Mouse (Mus musculus) midbrain, embryonic 10.5 days (tissue): Measurements from ENCODE around the gene Rrnad1. TPM values are rescaled to one million over a fixed set of nuclear protein-coding genes. Genes with fewer than 3 reads are reported as not detected.
A peak's percentile ranks its signal among the peaks of the same experiment; 100 is the strongest.

Experiments
- DNase-seq: peaks from one replicate; pipeline ENCODE4 v3.0.0-alpha.2; 2017; ENCODE audit warnings: low spot score
- H3K27ac ChIP-seq: fragments of 300-500 bp; sonication (generic); replicated peaks from 2 replicates; pipeline ENCODE4 v1.5.1; 2016; ENCODE audit warnings: mild to moderate bottlenecking
- H3K27me3 ChIP-seq: fragments of 300-500 bp; sonication (generic); 2 replicates; pipeline ENCODE4 v1.6.1; 2016; ENCODE audit warnings: low read depth, mild to moderate bottlenecking; ENCODE audit not compliant: poor library complexity, severe bottlenecking
- H3K36me3 ChIP-seq: fragments of 300-500 bp; sonication (generic); 2 replicates; pipeline ENCODE4 v1.6.1; 2016; ENCODE audit warnings: mild to moderate bottlenecking, moderate library complexity
- H3K4me1 ChIP-seq: fragments of 300-500 bp; sonication (generic); 2 replicates; pipeline ENCODE4 v1.6.1; 2016
- H3K4me3 ChIP-seq: fragments of 300-500 bp; sonication (generic); 2 replicates; pipeline ENCODE4 v1.5.1; 2016; ENCODE audit warnings: mild to moderate bottlenecking, moderate library complexity
- H3K9me3 ChIP-seq: fragments of 300-500 bp; sonication (generic); replicated peaks from 2 replicates; pipeline ENCODE4 v1.6.1; 2016; ENCODE audit warnings: mild to moderate bottlenecking
- WGBS: fragments of 180-500 bp; shearing (Covaris S2); methylation state at CpG from one replicate; pipeline ENCODE4 v1.1.7; 2016; 5-methylcytosine and 5-hydroxymethylcytosine counted together
- polyA plus RNA-seq: library from polyadenylated mRNA; unstranded; fragments of >200 nt; fragmentation: Nextera tagmentation; extraction: Ambion mirVana; gene quantifications from 2 replicates; pipeline ENCODE4 v1.2.1, GENCODE M21; 2016

Rrnad1 gene
- polyA plus RNA-seq: 18.6 and 21.6 TPM in 2 replicates

DNA sequence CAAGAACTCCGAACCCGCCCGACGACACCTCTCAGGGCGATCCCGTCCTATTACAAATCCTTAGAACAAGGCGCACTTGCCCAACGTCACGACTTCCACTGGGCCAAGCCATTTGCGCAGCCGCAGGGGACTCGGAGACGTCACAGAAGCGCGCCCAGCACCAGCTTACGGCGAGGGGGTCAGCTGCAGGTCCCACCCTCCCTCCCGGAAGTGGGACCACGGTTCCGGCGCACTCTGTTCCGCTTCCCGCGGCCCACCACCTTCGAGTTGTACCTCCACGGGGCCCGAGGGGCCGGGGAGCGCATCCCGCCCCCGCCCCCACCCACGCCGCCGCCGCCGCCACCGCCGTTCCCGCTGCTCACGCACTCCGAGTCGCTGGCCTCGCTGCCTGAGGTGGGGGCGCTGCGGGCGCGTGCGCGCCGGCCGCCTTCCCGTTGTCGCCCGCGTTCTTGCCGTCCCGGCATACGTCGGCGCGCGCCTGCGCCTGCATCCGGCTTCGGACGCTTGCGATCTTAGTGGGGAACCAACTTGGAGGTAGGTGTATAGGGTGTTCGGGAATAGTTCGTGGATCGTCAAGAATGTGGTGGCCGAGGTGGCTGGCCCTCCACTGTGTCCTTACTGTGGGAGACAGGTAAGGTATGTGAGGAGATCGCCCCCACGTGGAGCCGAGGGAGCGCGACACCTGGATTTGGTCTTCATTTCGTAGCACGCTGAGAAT lies at the start of gene Rrnad1, which contains the start of gene Isg20l2:
Gene Rrnad1, minus strand, starts transcription at position 640 of the 718 bp plus-strand sequence.
Gene Isg20l2, plus strand, starts transcription at position 237 of the 718 bp plus-strand sequence.
- Histone ChIP-seq H3K9me3 (no peaks in the 10 kb centered on the region), H3K36me3 (peaks cover 69% of the 10 kb centered on the region), H3K4me1 (peaks cover 46% of the 10 kb centered on the region), H3K27me3 (no peaks in the 10 kb centered on the region), H3K27ac (peak within 1 kb of the TSS; percentile 96), H3K4me3 (peak within 1 kb of the TSS; percentile 97)
- under 1% methylated on average over 69 of the region's 78 CpGs for WGBS
- DNase-seq: peak; percentile 98

DNA sequence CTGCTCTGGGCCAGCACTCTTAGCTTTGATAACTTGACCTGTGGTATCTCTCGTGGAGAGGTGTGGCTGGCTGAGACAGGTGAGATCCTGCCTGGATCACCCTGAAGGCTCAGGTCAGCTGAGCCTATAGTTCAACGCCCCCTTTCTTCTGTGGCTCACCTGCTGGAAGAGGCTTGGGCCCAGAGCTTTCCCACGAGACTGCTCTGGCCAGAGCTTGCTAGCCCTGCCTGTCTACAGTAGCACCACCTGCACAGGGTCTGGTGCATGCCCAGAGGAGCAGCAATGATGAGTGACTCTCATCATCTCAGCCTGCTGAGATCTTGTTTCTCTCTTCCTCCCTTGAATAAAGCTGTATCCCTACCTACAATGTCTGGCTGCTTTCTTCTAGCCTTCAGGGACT lies 49.6 kb upstream of the Rrnad1 start:
- Histone ChIP-seq H3K36me3 (peaks cover 68% of the 10 kb centered on the region), H3K27me3 (no peaks in the 10 kb centered on the region; the same call in 1 of the 2 replicates), H3K27ac (peak overlapping the region; percentile 95), H3K4me3 (peak overlapping the region; percentile 9; the same call in 1 of the 2 replicates), H3K4me1 (peaks cover 91% of the 10 kb centered on the region), H3K9me3 (no peaks in the 10 kb centered on the region)
- 64% methylated on average over 3 of the region's 3 CpGs for WGBS
- DNase-seq: no peak

DNA sequence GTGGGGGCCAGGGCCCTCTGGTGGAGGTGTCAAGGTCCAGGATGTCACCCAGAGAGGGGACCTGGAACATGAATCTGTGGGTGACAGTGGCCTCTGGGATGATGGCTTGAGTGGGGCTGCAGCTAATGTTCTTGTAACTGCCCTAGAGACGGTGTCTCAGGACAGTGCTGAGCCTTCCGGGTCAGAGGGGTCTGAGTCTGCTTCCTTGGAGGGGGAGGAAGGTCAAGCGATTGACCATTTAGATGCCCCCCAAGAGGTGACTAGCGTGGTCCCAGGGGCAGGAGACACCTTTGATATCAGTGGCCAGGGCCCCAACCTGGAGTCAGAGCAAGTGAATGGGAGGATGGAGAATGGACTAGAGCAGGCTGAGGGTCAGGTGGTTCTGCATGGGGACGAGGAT lies 49.0 kb upstream of the Rrnad1 start:
- peaks cover 74% of the 10 kb centered on the region for H3K36me3 ChIP-seq
- H3K9me3 ChIP-seq: no peaks in the 10 kb centered on the region
- H3K4me3 ChIP-seq: 0 out of 2 replicates have a peak overlapping the region, but pooled peaks have one; percentile 2
- H3K27me3 ChIP-seq: no peaks in the 10 kb centered on the region; the same call in 1 of the 2 replicates
- no peak for DNase-seq
- 79% methylated on average over 5 of the region's 5 CpGs for WGBS
- H3K4me1 ChIP-seq: peaks cover 91% of the 10 kb centered on the region
- peak overlapping the region; percentile 95; the same call in 1 of the 2 replicates for H3K27ac ChIP-seq

DNA sequence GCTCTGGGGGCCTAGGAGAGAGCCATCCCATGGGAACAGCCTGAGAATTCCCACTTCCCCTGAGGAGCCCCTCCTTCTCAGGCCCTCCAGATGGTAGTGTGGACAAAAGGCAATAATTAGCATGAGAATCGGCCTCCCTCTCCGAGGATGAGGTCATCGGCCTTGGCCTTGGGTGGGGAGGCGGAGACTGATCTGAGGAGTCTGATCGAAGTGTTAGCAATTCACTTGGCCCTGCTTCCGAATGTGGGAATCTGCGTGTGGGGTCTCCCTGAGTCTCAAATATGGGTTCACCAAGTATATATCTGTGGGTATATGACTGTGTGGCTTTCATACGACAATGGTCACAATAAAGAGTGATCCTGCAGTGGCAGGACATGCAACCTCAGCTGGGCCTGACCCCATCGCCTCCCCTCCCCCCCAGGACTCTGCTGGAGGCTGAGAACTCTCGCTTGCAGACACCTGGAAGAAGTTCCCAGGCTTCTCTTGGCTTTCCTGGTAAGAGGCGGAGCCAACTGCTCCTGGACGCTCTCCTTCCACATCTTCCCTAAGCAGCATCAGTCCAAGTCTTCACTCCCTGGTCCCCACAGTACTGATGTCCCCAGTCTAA lies 44.0 kb upstream of the Rrnad1 start:
- H3K27ac ChIP-seq: peak overlapping the region; percentile 98
- DNase-seq: peak; percentile 92
- peaks cover 87% of the 10 kb centered on the region for H3K4me1 ChIP-seq
- 6% methylated on average over 12 of the region's 12 CpGs for WGBS
- peaks cover 66% of the 10 kb centered on the region for H3K36me3 ChIP-seq
- peak overlapping the region; percentile 97 for H3K4me3 ChIP-seq
- H3K27me3 ChIP-seq: no peaks in the 10 kb centered on the region; the same call in 1 of the 2 replicates
- no peaks in the 10 kb centered on the region for H3K9me3 ChIP-seq

DNA sequence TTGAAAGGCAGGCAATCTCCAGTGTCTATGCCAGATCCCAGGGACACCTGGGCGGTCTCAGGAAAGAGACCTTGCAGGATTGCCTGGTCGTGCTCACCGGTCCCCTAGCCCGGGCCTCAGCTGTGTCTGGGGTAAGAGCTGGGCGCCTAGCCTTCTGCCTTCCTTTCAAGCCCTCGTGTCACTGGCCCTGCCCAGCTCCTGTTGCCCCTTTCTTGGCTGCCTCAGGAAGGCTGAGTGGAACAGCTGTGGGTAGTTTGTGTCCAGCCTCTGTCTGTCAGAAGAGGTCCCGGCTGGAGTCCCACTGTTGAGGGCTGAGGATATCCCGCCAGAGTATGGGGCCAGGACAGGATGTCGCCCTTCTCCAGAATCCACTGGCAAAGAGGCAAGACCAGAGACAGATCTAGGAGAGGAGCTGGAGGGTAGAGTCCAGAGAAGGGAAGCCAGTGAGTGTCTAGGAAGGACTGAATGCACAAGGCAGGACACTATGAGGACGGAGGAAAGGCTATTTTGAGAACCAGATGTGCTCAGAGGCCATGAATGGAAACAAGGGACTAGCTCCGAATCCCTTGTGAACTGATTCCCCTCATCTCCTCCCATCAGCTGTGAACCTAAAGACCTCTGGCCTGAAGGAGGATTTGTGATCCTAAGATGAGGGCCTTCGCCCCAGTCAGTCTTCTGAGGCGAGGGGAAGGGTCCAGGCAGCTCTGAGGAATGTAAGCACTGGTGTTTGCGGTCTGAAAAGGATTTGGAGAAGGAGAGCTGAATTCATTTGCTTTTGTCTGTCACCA lies 43.3 kb upstream of the Rrnad1 start:
- H3K27me3 ChIP-seq: no peaks in the 10 kb centered on the region; the same call in 1 of the 2 replicates
- peak overlapping the region; percentile 97 for H3K4me3 ChIP-seq
- peaks cover 59% of the 10 kb centered on the region for H3K36me3 ChIP-seq
- H3K9me3 ChIP-seq: no peaks in the 10 kb centered on the region
- peaks cover 83% of the 10 kb centered on the region for H3K4me1 ChIP-seq
- H3K27ac ChIP-seq: peak overlapping the region; percentile 98
- 16% methylated on average over 14 of the region's 14 CpGs for WGBS
- DNase-seq: no peak

DNA sequence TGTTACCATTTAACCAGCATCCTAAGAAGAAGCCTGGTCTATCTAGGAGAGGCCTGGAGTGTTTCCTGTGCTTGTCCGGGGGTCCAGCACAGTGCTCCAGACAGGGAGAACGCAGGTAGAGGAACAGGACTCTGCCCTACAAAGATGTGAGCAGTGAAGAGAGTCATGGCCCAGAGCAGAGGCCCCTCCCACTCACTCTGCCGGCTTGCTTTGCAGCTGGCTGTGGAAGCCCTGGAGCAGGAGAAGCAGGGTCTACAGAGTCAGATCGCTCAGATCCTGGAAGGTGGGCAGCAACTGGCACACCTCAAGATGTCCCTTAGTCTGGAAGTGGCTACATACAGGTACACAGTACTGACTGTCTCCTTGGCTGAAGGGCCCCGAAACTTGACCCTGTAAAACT lies 42.3 kb upstream of the Rrnad1 start:
- Histone ChIP-seq H3K27me3 (peaks cover 6% of the 10 kb centered on the region; the same call in 1 of the 2 replicates), H3K4me1 (peaks cover 73% of the 10 kb centered on the region), H3K4me3 (peak overlapping the region; percentile 97), H3K27ac (peak overlapping the region; percentile 98), H3K36me3 (peaks cover 49% of the 10 kb centered on the region), H3K9me3 (no peaks in the 10 kb centered on the region)
- WGBS: 21% methylated on average over 5 of the region's 5 CpGs
- DNase-seq: peak; percentile 45

DNA sequence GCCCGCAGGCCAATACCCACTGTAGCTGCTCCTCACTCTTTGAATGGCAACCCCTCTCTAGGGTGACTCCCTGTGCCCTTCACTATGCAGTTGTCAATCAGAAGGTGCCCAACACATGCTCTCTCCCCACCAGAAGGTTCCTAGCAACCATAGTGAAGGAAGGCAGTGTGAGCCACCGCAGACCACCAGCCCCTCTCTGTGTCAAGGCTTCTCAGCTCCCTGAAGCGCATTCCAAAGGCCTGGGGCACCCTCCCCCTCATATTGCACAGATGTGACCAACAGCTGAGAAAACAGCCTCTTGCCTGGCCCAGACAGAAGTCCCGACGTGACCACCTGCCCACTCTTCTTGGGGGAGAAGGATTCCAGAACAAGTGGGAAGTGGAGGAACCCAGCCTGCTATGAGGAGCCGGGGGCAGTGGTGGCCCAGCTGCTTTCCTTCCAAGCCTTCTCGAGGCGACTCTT lies 41.7 kb upstream of the Rrnad1 start:
- H3K4me3 ChIP-seq: peak overlapping the region; percentile 97
- WGBS: 7% methylated on average over 8 of the region's 8 CpGs
- peak overlapping the region; percentile 98 for H3K27ac ChIP-seq
- peak; percentile 62 for DNase-seq
- H3K36me3 ChIP-seq: peaks cover 43% of the 10 kb centered on the region
- peaks cover 8% of the 10 kb centered on the region; the same call in 1 of the 2 replicates for H3K27me3 ChIP-seq
- H3K4me1 ChIP-seq: peaks cover 67% of the 10 kb centered on the region
- H3K9me3 ChIP-seq: no peaks in the 10 kb centered on the region

DNA sequence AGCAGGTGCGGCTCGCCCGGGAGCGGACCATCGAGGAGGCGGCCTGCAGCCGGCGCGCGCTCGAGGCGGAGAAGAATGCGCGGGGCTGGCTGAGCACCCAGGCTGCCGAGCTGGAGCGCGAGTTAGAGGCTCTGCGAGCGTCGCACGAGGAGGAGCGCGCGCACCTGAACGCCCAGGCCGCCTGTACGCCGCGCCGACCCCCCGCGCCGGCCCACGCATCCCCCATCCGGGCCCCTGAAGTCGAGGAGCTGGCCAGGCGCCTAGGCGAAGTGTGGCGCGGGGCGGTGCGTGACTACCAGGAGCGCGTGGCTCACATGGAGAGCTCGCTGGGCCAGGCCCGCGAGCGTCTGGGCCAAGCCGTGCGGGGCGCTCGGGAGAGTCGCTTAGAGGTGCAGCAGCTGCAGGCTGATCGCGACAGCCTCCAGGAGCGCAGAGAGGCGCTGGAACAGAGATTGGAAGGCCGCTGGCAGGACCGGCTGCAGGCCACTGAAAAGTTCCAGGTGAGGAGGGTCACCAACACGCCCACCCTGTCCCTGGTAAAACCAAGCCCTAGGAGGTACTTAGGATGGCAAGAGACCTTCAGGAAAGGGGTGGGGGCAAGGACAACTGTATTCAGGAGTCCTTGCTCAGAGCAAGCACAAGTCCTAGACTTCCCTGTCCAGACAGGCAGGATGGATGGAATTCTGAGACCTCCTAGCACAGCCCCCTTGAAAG lies 41.1 kb upstream of the Rrnad1 start:
- Histone ChIP-seq H3K4me1 (peaks cover 65% of the 10 kb centered on the region), H3K4me3 (peak overlapping the region; percentile 97), H3K36me3 (peaks cover 37% of the 10 kb centered on the region), H3K27ac (peak overlapping the region; percentile 98), H3K9me3 (no peaks in the 10 kb centered on the region), H3K27me3 (peaks cover 8% of the 10 kb centered on the region; the same call in 1 of the 2 replicates)
- peak; percentile 54 for DNase-seq
- under 1% methylated on average over 56 of the region's 60 CpGs for WGBS

DNA sequence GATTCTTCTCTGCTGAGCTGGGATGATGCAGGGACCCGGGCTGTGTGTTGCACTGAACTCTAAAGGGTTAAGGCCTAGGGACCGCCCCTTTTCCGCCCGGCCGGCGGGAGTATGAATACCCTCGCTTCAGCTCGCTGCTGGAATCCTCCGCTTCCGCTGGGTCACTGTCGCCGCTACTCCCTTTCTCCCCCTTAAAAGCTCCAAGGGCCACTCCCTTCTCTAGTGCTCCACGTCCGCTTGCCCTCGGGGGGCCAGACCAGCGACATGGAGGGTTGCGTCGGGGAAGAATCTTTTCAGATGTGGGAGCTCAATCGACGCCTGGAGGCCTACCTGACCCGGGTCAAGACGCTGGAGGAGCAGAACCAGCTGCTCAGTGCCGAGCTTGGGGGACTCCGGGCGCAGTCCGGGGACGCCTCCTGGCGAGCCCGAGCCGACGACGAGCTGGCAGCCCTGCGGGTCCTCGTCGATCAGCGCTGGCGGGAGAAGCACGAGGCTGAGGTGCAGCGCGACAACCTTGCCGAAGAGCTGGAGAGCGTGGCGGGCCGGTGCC lies 40.5 kb upstream of the Rrnad1 start, which contains the start of gene Nes:
Gene Nes, plus strand, starts transcription at position 140 of the 550 bp plus-strand sequence.
- under 1% methylated on average over 44 of the region's 44 CpGs for WGBS
- H3K4me1 ChIP-seq: peaks cover 64% of the 10 kb centered on the region

DNA sequence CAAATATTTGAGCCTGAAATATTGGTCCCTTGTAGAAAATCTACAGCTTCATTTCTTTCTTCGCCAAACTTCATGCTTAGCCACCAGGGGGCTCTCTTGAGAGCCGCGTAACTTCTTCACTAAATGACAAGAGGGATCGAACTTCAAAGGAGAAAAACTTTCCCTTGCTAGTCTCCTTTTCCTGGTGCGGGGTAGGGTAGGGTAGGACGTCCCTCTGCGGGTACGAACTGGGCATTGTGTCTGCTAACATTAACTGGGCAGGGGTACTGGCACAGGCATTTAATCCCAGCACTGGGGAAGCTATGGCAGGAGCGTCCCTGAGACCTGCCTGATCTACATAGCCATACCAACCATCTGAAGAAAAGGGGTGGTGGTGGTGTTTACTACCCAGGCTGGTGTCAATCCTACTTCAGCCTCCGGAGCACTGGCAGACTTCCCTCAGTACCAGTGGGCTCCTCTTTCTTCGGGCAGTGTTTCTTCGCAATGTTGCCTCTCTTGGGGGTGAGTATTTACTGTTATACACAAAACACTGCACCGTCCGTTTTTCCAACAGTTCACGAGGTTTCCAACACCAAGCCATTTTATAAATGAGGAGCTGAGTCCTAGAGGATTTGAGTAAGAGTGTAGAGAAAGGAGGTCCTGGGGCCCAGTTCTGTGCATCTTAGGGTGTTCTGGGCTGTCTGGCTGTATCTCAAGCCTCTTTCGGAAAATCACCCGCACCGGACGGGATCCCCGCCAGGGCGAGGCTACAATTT lies 39.8 kb upstream of the Rrnad1 start:
- peaks cover 57% of the 10 kb centered on the region for H3K4me1 ChIP-seq
- H3K27ac ChIP-seq: peak overlapping the region; percentile 98

More for the DNA sequence above, 40.5 kb upstream of the Rrnad1 start, which contains the start of gene Nes:
- H3K4me3 ChIP-seq: peak within 1 kb of the TSS; percentile 97
- peaks cover 31% of the 10 kb centered on the region for H3K36me3 ChIP-seq
- peak; percentile 95 for DNase-seq
- H3K9me3 ChIP-seq: no peaks in the 10 kb centered on the region
- peak within 1 kb of the TSS; percentile 98 for H3K27ac ChIP-seq
- H3K27me3 ChIP-seq: peaks cover 8% of the 10 kb centered on the region; the same call in 1 of the 2 replicates

More for the DNA sequence above, 39.8 kb upstream of the Rrnad1 start:
- H3K27me3 ChIP-seq: peaks cover 8% of the 10 kb centered on the region; the same call in 1 of the 2 replicates
- H3K4me3 ChIP-seq: peak overlapping the region; percentile 97
- under 1% methylated on average over 21 of the region's 21 CpGs for WGBS
- H3K36me3 ChIP-seq: peaks cover 24% of the 10 kb centered on the region
- peak; percentile 79 for DNase-seq
- no peaks in the 10 kb centered on the region for H3K9me3 ChIP-seq
